Mouse (Mus musculus): ENCODE results near the gene Camsap1. TPM values are rescaled to one million over a fixed set of nuclear protein-coding genes. Genes with fewer than 3 reads are reported as not detected.

Camsap1 gene
- polyA plus RNA-seq, 1 experiment from 2014 or later, result 95.9 TPM

DNA sequence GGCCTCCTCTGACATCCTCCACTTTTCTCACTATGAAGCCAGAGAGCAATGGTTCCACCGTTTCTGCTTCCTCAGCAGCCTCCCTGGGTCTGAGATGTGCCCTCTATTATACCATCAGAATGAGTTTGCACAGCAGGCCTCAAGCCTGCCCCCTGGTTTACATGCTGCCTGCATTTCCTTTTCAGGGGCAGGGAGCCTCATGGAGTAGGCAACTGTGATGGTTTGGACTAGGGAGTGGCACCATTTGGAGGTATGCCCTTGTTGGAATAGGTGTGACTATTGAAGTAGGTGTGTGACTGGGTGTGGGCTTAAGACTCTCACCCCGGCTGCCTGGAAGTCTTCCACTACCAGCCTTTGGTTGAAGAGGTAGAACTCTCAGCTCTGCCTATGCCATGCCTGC lies 59.3 kb downstream of the Camsap1 start:
- no peak for DNase-seq
- Histone ChIP-seq H3K4me2 (ENCODE audit: low read length) (no peak overlapping the region), H3K27me3 (ENCODE audit: control insufficient read depth, insufficient read depth, low read length) (no peaks in the 10 kb centered on the region), H3K4me3 (replicated peaks; ENCODE audit: low read depth, low read length) (no peak overlapping the region), H3K27ac (replicated peaks; ENCODE audit: low read depth, low read length) (no peak overlapping the region), H3K9me3 (ENCODE audit: control insufficient read depth, low read length) (no peaks in the 10 kb centered on the region), H3K9ac (replicated peaks; ENCODE audit: low read length) (no peak overlapping the region), H3K4me1 (ENCODE audit: control insufficient read depth, insufficient read depth, low read length) (no peaks in the 10 kb centered on the region), H3K36me3 (ENCODE audit: control insufficient read depth, insufficient read depth, low read length) (peaks cover 45% of the 10 kb centered on the region)
- ATAC-seq (ENCODE audit: low FRiP score, low TSS enrichment), result no peak
- WGBS, result 71% methylated on average over 2 of the region's 2 CpGs

DNA sequence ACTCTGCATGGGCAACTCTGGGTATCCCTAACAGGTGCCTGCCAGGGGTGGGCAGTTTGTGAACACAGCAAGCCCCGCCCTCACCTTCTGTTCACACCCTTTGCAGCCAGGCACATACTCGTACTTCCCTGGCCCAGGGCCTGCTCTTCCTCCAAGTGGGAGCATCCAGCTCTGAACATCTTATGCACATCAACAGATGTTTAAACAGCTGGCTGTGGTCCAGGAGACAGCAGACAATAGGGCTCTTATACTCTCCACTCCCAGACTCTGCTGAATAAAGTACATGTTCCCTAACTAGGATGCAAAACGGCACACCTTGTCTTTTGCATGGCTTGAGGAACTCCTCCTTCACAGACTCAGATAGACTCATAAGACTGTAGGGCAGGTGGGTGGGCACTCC lies 63.1 kb downstream of the Camsap1 start:
- Histone ChIP-seq H3K4me2 (ENCODE audit: low read length) (no peak overlapping the region), H3K4me1 (ENCODE audit: control insufficient read depth, insufficient read depth, low read length) (no peaks in the 10 kb centered on the region), H3K36me3 (ENCODE audit: control insufficient read depth, insufficient read depth, low read length) (peaks cover 17% of the 10 kb centered on the region), H3K4me3 (replicated peaks; ENCODE audit: low read depth, low read length) (no peak overlapping the region), H3K27ac (replicated peaks; ENCODE audit: low read depth, low read length) (no peak overlapping the region), H3K9me3 (ENCODE audit: control insufficient read depth, low read length) (no peaks in the 10 kb centered on the region), H3K27me3 (ENCODE audit: control insufficient read depth, insufficient read depth, low read length) (no peaks in the 10 kb centered on the region), H3K9ac (replicated peaks; ENCODE audit: low read length) (no peak overlapping the region)
- DNase-seq (peak; percentile 18), ATAC-seq (ENCODE audit: low FRiP score, low TSS enrichment) (no peak)
- 63% methylated on average over 3 of the region's 3 CpGs for WGBS

- Histone ChIP-seq H3K9ac (replicated peaks; ENCODE audit: low read length) (no peak overlapping the region), H3K9me3 (ENCODE audit: control insufficient read depth, low read length) (no peaks in the 10 kb centered on the region), H3K4me3 (replicated peaks; ENCODE audit: low read depth, low read length) (no peak overlapping the region), H3K27me3 (ENCODE audit: control insufficient read depth, insufficient read depth, low read length) (no peaks in the 10 kb centered on the region), H3K4me1 (ENCODE audit: control insufficient read depth, insufficient read depth, low read length) (no peaks in the 10 kb centered on the region), H3K4me2 (ENCODE audit: low read length) (no peak overlapping the region), H3K36me3 (ENCODE audit: control insufficient read depth, insufficient read depth, low read length) (0 out of 2 replicates have a peak, but pooled peaks cover 4% of the 10 kb centered on the region), H3K27ac (replicated peaks; ENCODE audit: low read depth, low read length) (no peak overlapping the region)
- WGBS, result 90% methylated on average over 2 of the region's 2 CpGs
- ATAC-seq (ENCODE audit: low FRiP score, low TSS enrichment) (no peak), DNase-seq (no peak)
Measured at GRCm38 (mm10) chr2:25918408-25918807, 64.7 kb downstream of the Camsap1 start.

- no peak overlapping the region for H3K4me2 ChIP-seq (ENCODE audit: low read length)
- WGBS, result 87% methylated on average over 5 of the region's 5 CpGs
- no peak overlapping the region for H3K9ac ChIP-seq (replicated peaks; ENCODE audit: low read length)
- H3K27ac ChIP-seq (replicated peaks; ENCODE audit: low read depth, low read length), result no peak overlapping the region
- H3K36me3 ChIP-seq (ENCODE audit: control insufficient read depth, insufficient read depth, low read length), result no peaks in the 10 kb centered on the region
- no peak for ATAC-seq (ENCODE audit: low FRiP score, low TSS enrichment)
- H3K4me3 ChIP-seq (replicated peaks; ENCODE audit: low read depth, low read length), result no peak overlapping the region
- H3K4me1 ChIP-seq (ENCODE audit: control insufficient read depth, insufficient read depth, low read length), result no peaks in the 10 kb centered on the region
- no peaks in the 10 kb centered on the region for H3K27me3 ChIP-seq (ENCODE audit: control insufficient read depth, insufficient read depth, low read length)
- DNase-seq, result no peak
- no peaks in the 10 kb centered on the region for H3K9me3 ChIP-seq (ENCODE audit: control insufficient read depth, low read length)
Measured at GRCm38 (mm10) chr2:25914821-25915220, 68.3 kb downstream of the Camsap1 start.

DNA sequence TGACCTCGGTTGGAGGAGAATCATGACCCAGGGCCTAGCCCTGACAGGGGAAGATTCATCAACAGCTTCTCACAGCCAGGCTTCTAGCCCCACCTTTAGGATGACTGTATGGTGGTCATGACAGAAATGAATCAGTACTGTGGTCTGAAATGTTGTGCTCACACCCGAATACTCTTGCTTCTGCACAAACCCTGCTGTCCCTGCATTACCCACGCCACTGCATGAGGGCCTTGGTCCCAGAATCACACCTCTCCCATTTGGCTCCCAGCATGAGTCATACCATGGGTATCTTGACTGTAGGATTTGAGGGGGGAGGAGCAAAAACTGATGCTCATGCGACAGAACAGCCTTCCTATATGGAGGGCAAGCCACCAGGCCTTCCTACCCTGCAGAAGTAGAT lies 68.9 kb downstream of the Camsap1 start:
- DNase-seq (no peak), ATAC-seq (ENCODE audit: low FRiP score, low TSS enrichment) (no peak)
- no peaks in the 10 kb centered on the region for H3K27me3 ChIP-seq (ENCODE audit: control insufficient read depth, insufficient read depth, low read length)
- no peak overlapping the region for H3K9ac ChIP-seq (replicated peaks; ENCODE audit: low read length)
- H3K27ac ChIP-seq (replicated peaks; ENCODE audit: low read depth, low read length), result no peak overlapping the region
- H3K4me2 ChIP-seq (ENCODE audit: low read length), result no peak overlapping the region
- WGBS, result 89% methylated on average over 4 of the region's 4 CpGs
- H3K4me3 ChIP-seq (replicated peaks; ENCODE audit: low read depth, low read length), result no peak overlapping the region
- no peaks in the 10 kb centered on the region for H3K9me3 ChIP-seq (ENCODE audit: control insufficient read depth, low read length)
- H3K4me1 ChIP-seq (ENCODE audit: control insufficient read depth, insufficient read depth, low read length), result no peaks in the 10 kb centered on the region
- H3K36me3 ChIP-seq (ENCODE audit: control insufficient read depth, insufficient read depth, low read length), result no peaks in the 10 kb centered on the region

DNA sequence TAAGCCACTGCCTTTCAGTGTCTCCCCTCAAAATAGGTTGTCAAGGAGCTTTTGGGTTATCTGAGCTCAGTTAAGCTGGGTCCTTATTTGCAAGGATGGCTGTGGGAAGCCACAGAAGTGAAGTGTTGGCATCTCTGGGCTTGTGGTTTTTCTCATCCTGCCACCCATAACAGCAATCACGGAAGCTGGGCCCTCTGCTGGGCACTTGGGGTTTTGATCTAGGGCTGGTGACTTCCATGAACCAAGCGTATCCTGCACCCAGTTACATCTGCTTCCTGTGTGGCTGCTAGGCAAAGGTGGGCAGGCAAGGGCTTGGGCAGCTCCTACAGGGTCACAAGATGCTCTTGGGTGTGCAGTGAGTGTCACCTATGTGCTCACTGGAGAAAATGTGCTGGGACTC lies 69.8 kb downstream of the Camsap1 start:
- Histone ChIP-seq H3K27me3 (ENCODE audit: control insufficient read depth, insufficient read depth, low read length) (no peaks in the 10 kb centered on the region), H3K4me1 (ENCODE audit: control insufficient read depth, insufficient read depth, low read length) (no peaks in the 10 kb centered on the region), H3K36me3 (ENCODE audit: control insufficient read depth, insufficient read depth, low read length) (no peaks in the 10 kb centered on the region), H3K4me3 (replicated peaks; ENCODE audit: low read depth, low read length) (no peak overlapping the region), H3K4me2 (ENCODE audit: low read length) (no peak overlapping the region), H3K27ac (replicated peaks; ENCODE audit: low read depth, low read length) (no peak overlapping the region), H3K9me3 (ENCODE audit: control insufficient read depth, low read length) (no peaks in the 10 kb centered on the region), H3K9ac (replicated peaks; ENCODE audit: low read length) (no peak overlapping the region)
- ATAC-seq (ENCODE audit: low FRiP score, low TSS enrichment), result no peak
- WGBS, result 56% methylated on average over 2 of the region's 2 CpGs
- peak; percentile 17 for DNase-seq

- no peak overlapping the region for H3K4me2 ChIP-seq (ENCODE audit: low read length)
- H3K27ac ChIP-seq (replicated peaks; ENCODE audit: low read depth, low read length), result no peak overlapping the region
- WGBS, result 85% methylated on average over 12 of the region's 12 CpGs
- H3K9me3 ChIP-seq (ENCODE audit: control insufficient read depth, low read length), result no peaks in the 10 kb centered on the region
- H3K36me3 ChIP-seq (ENCODE audit: control insufficient read depth, insufficient read depth, low read length), result no peaks in the 10 kb centered on the region
- DNase-seq (no peak), ATAC-seq (ENCODE audit: low FRiP score, low TSS enrichment) (no peak)
- H3K4me3 ChIP-seq (replicated peaks; ENCODE audit: low read depth, low read length), result no peak overlapping the region
- H3K9ac ChIP-seq (replicated peaks; ENCODE audit: low read length), result no peak overlapping the region
- no peaks in the 10 kb centered on the region for H3K27me3 ChIP-seq (ENCODE audit: control insufficient read depth, insufficient read depth, low read length)
- no peaks in the 10 kb centered on the region for H3K4me1 ChIP-seq (ENCODE audit: control insufficient read depth, insufficient read depth, low read length)
Measured at GRCm38 (mm10) chr2:25909872-25910271, 73.2 kb downstream of the Camsap1 start.

- H3K4me1 ChIP-seq (ENCODE audit: control insufficient read depth, insufficient read depth, low read length), result no peaks in the 10 kb centered on the region
- H3K4me2 ChIP-seq (ENCODE audit: low read length), result no peak overlapping the region
- no peaks in the 10 kb centered on the region for H3K9me3 ChIP-seq (ENCODE audit: control insufficient read depth, low read length)
- no peak overlapping the region for H3K27ac ChIP-seq (replicated peaks; ENCODE audit: low read depth, low read length)
- no peak overlapping the region for H3K9ac ChIP-seq (replicated peaks; ENCODE audit: low read length)
- DNase-seq (no peak), ATAC-seq (ENCODE audit: low FRiP score, low TSS enrichment) (no peak)
- H3K4me3 ChIP-seq (replicated peaks; ENCODE audit: low read depth, low read length), result no peak overlapping the region
- 84% methylated on average over 9 of the region's 9 CpGs for WGBS
- H3K36me3 ChIP-seq (ENCODE audit: control insufficient read depth, insufficient read depth, low read length), result no peaks in the 10 kb centered on the region
- no peaks in the 10 kb centered on the region for H3K27me3 ChIP-seq (ENCODE audit: control insufficient read depth, insufficient read depth, low read length)
Measured at GRCm38 (mm10) chr2:25898970-25899369, 84.1 kb downstream of the Camsap1 start.

GRCm38 (mm10) chr2:25892440-25892839 lies 90.6 kb downstream of the Camsap1 start:
- H3K27me3 ChIP-seq (ENCODE audit: control insufficient read depth, insufficient read depth, low read length), result no peaks in the 10 kb centered on the region
- no peak overlapping the region for H3K4me3 ChIP-seq (replicated peaks; ENCODE audit: low read depth, low read length)
- no peaks in the 10 kb centered on the region for H3K9me3 ChIP-seq (ENCODE audit: control insufficient read depth, low read length)
- H3K36me3 ChIP-seq (ENCODE audit: control insufficient read depth, insufficient read depth, low read length), result no peaks in the 10 kb centered on the region
- no peak overlapping the region for H3K27ac ChIP-seq (replicated peaks; ENCODE audit: low read depth, low read length)
- WGBS, result 81% methylated on average over 7 of the region's 7 CpGs
- H3K4me2 ChIP-seq (ENCODE audit: low read length), result no peak overlapping the region
- H3K4me1 ChIP-seq (ENCODE audit: control insufficient read depth, insufficient read depth, low read length), result no peaks in the 10 kb centered on the region
- ATAC-seq (ENCODE audit: low FRiP score, low TSS enrichment), result no peak
- H3K9ac ChIP-seq (replicated peaks; ENCODE audit: low read length), result no peak overlapping the region
- no peak for DNase-seq

All from midbrain, embryonic 14.5 days (tissue).